Mouse (Mus musculus) neural tube, embryonic 15.5 days (tissue): Measurements from ENCODE around the gene Fam227a. TPM values are rescaled to one million over a fixed set of nuclear protein-coding genes. Genes with fewer than 3 reads are reported as not detected.
A peak's percentile ranks its signal among the peaks of the same experiment; 100 is the strongest.
"Not testable (repeated sequence)": the region's sequence is repeated elsewhere in the genome, so short reads cannot be mapped to it uniquely, and the experiment has no call there.

Source experiments
- ATAC-seq: fragments of 200-750 bp; cut with Nextera tagmentation; 2 replicates; pipeline ENCODE4 v1.8.0; 2017; ENCODE audit warnings: mild to moderate bottlenecking, moderate TSS enrichment, moderate library complexity; ENCODE audit not compliant: low FRiP score
- H3K27ac ChIP-seq: fragments of 300-500 bp; sonication (generic); replicated peaks from 2 replicates; pipeline ENCODE4 v1.5.1; 2015; ENCODE audit warnings: mild to moderate bottlenecking, inconsistent platforms
- H3K27me3 ChIP-seq: fragments of 300-500 bp; sonication (generic); replicated peaks from 2 replicates; pipeline ENCODE4 v1.6.1; 2015; ENCODE audit warnings: inconsistent platforms
- H3K36me3 ChIP-seq: fragments of 300-500 bp; sonication (generic); 2 replicates; pipeline ENCODE4 v1.6.1; 2015; ENCODE audit warnings: inconsistent platforms
- H3K4me1 ChIP-seq: fragments of 300-500 bp; sonication (generic); 2 replicates; pipeline ENCODE4 v1.6.1; 2015; ENCODE audit warnings: inconsistent platforms
- H3K4me2 ChIP-seq: fragments of 300-500 bp; sonication (generic); 2 replicates; pipeline ENCODE4 v1.6.1; 2015; ENCODE audit warnings: inconsistent platforms, mild to moderate bottlenecking, moderate library complexity
- H3K4me3 ChIP-seq: fragments of 300-500 bp; sonication (generic); replicated peaks from 2 replicates; pipeline ENCODE4 v1.5.1; 2015; ENCODE audit warnings: mild to moderate bottlenecking, inconsistent platforms
- H3K9ac ChIP-seq: fragments of 300-500 bp; sonication (generic); replicated peaks from 2 replicates; pipeline ENCODE4 v1.6.1; 2015; ENCODE audit warnings: mild to moderate bottlenecking, inconsistent platforms
- H3K9me3 ChIP-seq: fragments of 300-500 bp; sonication (generic); replicated peaks from 2 replicates; pipeline ENCODE4 v1.6.1; 2016; ENCODE audit warnings: inconsistent platforms
- WGBS: fragments of 180-500 bp; shearing (Covaris S2); methylation state at CpG from one replicate; pipeline ENCODE4 v1.1.7; 2015; ENCODE audit warnings: mixed read lengths; 5-methylcytosine and 5-hydroxymethylcytosine counted together
- polyA plus RNA-seq: library from polyadenylated mRNA; unstranded; fragments of >200 nt; fragmentation: Nextera tagmentation; extraction: Ambion mirVana; gene quantifications from 2 replicates; pipeline ENCODE4 v1.2.1, GENCODE M21; 2015

The Fam227a gene
- polyA plus RNA-seq, 1 experiment from 2014 or later: 3.7 TPM

- Histone ChIP-seq H3K36me3 (peaks cover under 1% of the 10 kb centered on the region; the same call in 1 of the 2 replicates), H3K4me2 (no peak overlapping the region), H3K27ac (no peak overlapping the region), H3K27me3 (no peaks in the 10 kb centered on the region), H3K4me1 (peaks cover 54% of the 10 kb centered on the region), H3K9ac (no peak overlapping the region), H3K4me3 (no peak overlapping the region), H3K9me3 (no peaks in the 10 kb centered on the region)
- ATAC-seq: no peak
- 93% methylated on average over 4 of the region's 4 CpGs for WGBS
These were observed 23.2 kb upstream of the Fam227a start for GRCm38 (mm10) chr15:79681973-79682372.

GRCm38 (mm10) chr15:79677936-79678335 lies 19.2 kb upstream of the Fam227a start:
- H3K27me3 ChIP-seq: no peaks in the 10 kb centered on the region
- no peak overlapping the region for H3K4me2 ChIP-seq
- ATAC-seq: no peak
- H3K4me1 ChIP-seq: peaks cover 17% of the 10 kb centered on the region
- 79% methylated on average over 2 of the region's 2 CpGs for whole genome bisulfite sequencing
- H3K9ac ChIP-seq: no peak overlapping the region
- no peak overlapping the region for H3K27ac ChIP-seq
- H3K36me3 ChIP-seq: peaks cover 38% of the 10 kb centered on the region
- no peaks in the 10 kb centered on the region for H3K9me3 ChIP-seq
- H3K4me3 ChIP-seq: no peak overlapping the region

GRCm38 (mm10) chr15:79671828-79672348 lies 13.1 kb upstream of the Fam227a start:
- not testable (repeated sequence) for H3K4me1 ChIP-seq, H3K27me3 ChIP-seq, H3K9me3 ChIP-seq, ATAC-seq, H3K27ac ChIP-seq, H3K9ac ChIP-seq
- peak overlapping the region; percentile 76 for H3K4me2 ChIP-seq
- peaks cover 56% of the 10 kb centered on the region for H3K36me3 ChIP-seq
- peak overlapping the region; percentile 86 for H3K4me3 ChIP-seq
- WGBS: 84% methylated on average over 11 of the region's 11 CpGs

GRCm38 (mm10) chr15:79670972-79671299 lies 12.2 kb upstream of the Fam227a start:
- ATAC-seq: peak; percentile 55
- peaks cover 56% of the 10 kb centered on the region for H3K36me3 ChIP-seq
- H3K27ac ChIP-seq: peak overlapping the region; percentile 64

GRCm38 (mm10) chr15:79670249-79670971 lies 11.7 kb upstream of the Fam227a start, which contains the start of gene Tomm22:
Gene Tomm22, plus strand, starts transcription at chr15:79670861.
- WGBS: 21% methylated on average over 33 of the region's 33 CpGs
- Histone ChIP-seq H3K4me3 (peak within 1 kb of the TSS; percentile 86), H3K36me3 (peaks cover 58% of the 10 kb centered on the region), H3K27me3 (no peaks in the 10 kb centered on the region), H3K4me1 (peaks cover 7% of the 10 kb centered on the region), H3K9me3 (no peaks in the 10 kb centered on the region), H3K9ac (peak within 1 kb of the TSS; percentile 77), H3K27ac (peak within 1 kb of the TSS; percentile 64), H3K4me2 (peak within 1 kb of the TSS; percentile 76)
- peak; percentile 94 for ATAC-seq

More at GRCm38 (mm10) chr15:79670972-79671299, 12.2 kb upstream of the Fam227a start:
- peak overlapping the region; percentile 77 for H3K9ac ChIP-seq
- H3K9me3 ChIP-seq: no peaks in the 10 kb centered on the region
- H3K27me3 ChIP-seq: no peaks in the 10 kb centered on the region
- H3K4me2 ChIP-seq: peak overlapping the region; percentile 76
- WGBS: under 1% methylated on average over 37 of the region's 37 CpGs
- H3K4me3 ChIP-seq: peak overlapping the region; percentile 86
- peaks cover 7% of the 10 kb centered on the region for H3K4me1 ChIP-seq

- no peak for ATAC-seq
- H3K9me3 ChIP-seq: no peaks in the 10 kb centered on the region
- H3K9ac ChIP-seq: no peak overlapping the region
- no peak overlapping the region for H3K27ac ChIP-seq
- peaks cover 49% of the 10 kb centered on the region for H3K36me3 ChIP-seq
- peaks cover 7% of the 10 kb centered on the region for H3K4me1 ChIP-seq
- H3K4me2 ChIP-seq: no peak overlapping the region
- no peaks in the 10 kb centered on the region for H3K27me3 ChIP-seq
- H3K4me3 ChIP-seq: no peak overlapping the region
- 77% methylated on average over 10 of the region's 10 CpGs for WGBS
These were observed 10.4 kb upstream of the Fam227a start for GRCm38 (mm10) chr15:79669195-79669594.

- peaks cover 47% of the 10 kb centered on the region for H3K36me3 ChIP-seq
- no peaks in the 10 kb centered on the region for H3K9me3 ChIP-seq
- H3K4me2 ChIP-seq: no peak overlapping the region
- no peak overlapping the region for H3K9ac ChIP-seq
- no peak overlapping the region for H3K27ac ChIP-seq
- H3K4me1 ChIP-seq: peaks cover 5% of the 10 kb centered on the region
- no peak overlapping the region for H3K4me3 ChIP-seq
- no peaks in the 10 kb centered on the region for H3K27me3 ChIP-seq
- 96% methylated on average over 8 of the region's 8 CpGs for WGBS
- no peak for ATAC-seq
These were observed 5.9 kb upstream of the Fam227a start for GRCm38 (mm10) chr15:79664666-79665065.

- Histone ChIP-seq H3K4me3 (no peak overlapping the region), H3K9ac (no peak overlapping the region), H3K27me3 (no peaks in the 10 kb centered on the region), H3K36me3 (peaks cover 34% of the 10 kb centered on the region), H3K4me2 (no peak overlapping the region), H3K27ac (no peak overlapping the region), H3K4me1 (peaks cover 12% of the 10 kb centered on the region), H3K9me3 (no peaks in the 10 kb centered on the region)
- no peak for ATAC-seq
- 77% methylated on average over 4 of the region's 4 CpGs for WGBS
These were observed 3.1 kb upstream of the Fam227a start for GRCm38 (mm10) chr15:79661852-79662251.

- no peaks in the 10 kb centered on the region for H3K9me3 ChIP-seq
- ATAC-seq: peak; percentile 22; the same call in 1 of the 2 replicates
- WGBS: 5% methylated on average over 16 of the region's 16 CpGs
- H3K4me2 ChIP-seq: peak overlapping the region; percentile 77
- peak overlapping the region; percentile 80 for H3K9ac ChIP-seq
- H3K4me3 ChIP-seq: peak overlapping the region; percentile 89
- no peaks in the 10 kb centered on the region for H3K27me3 ChIP-seq
- H3K27ac ChIP-seq: peak overlapping the region; percentile 98
- peaks cover 11% of the 10 kb centered on the region for H3K36me3 ChIP-seq
- H3K4me1 ChIP-seq: peaks cover 16% of the 10 kb centered on the region
These were observed 772 bp downstream of the Fam227a start for GRCm38 (mm10) chr15:79657837-79658530.

- 68% methylated on average over 14 of the region's 14 CpGs for WGBS
- Histone ChIP-seq H3K4me2 (no peak overlapping the region), H3K27ac (no peak overlapping the region), H3K27me3 (no peaks in the 10 kb centered on the region), H3K36me3 (no peaks in the 10 kb centered on the region; the same call in none of the 2 replicates), H3K4me1 (peaks cover 16% of the 10 kb centered on the region), H3K9me3 (no peaks in the 10 kb centered on the region), H3K4me3 (no peak overlapping the region), H3K9ac (no peak overlapping the region)
- no peak for ATAC-seq
These were observed 2.3 kb downstream of the Fam227a start for GRCm38 (mm10) chr15:79656451-79656850.

- H3K9ac ChIP-seq: no peak overlapping the region
- ATAC-seq: no peak
- WGBS: 78% methylated on average over 4 of the region's 4 CpGs
These were observed 7.3 kb downstream of the Fam227a start for GRCm38 (mm10) chr15:79651481-79651880.

GRCm38 (mm10) chr15:79650569-79650968 lies 8.2 kb downstream of the Fam227a start:
- peaks cover 28% of the 10 kb centered on the region for H3K36me3 ChIP-seq
- no peak for ATAC-seq

More at GRCm38 (mm10) chr15:79651481-79651880, 7.3 kb downstream of the Fam227a start:
- Histone ChIP-seq H3K9me3 (no peaks in the 10 kb centered on the region), H3K4me1 (peaks cover 1% of the 10 kb centered on the region; the same call in 1 of the 2 replicates), H3K4me2 (no peak overlapping the region), H3K36me3 (peaks cover 27% of the 10 kb centered on the region), H3K4me3 (no peak overlapping the region), H3K27me3 (no peaks in the 10 kb centered on the region), H3K27ac (no peak overlapping the region)

More at GRCm38 (mm10) chr15:79650569-79650968, 8.2 kb downstream of the Fam227a start:
- H3K9me3 ChIP-seq: no peaks in the 10 kb centered on the region
- H3K4me3 ChIP-seq: no peak overlapping the region
- no peak overlapping the region for H3K4me2 ChIP-seq
- no peaks in the 10 kb centered on the region for H3K4me1 ChIP-seq
- H3K9ac ChIP-seq: no peak overlapping the region
- H3K27me3 ChIP-seq: no peaks in the 10 kb centered on the region
- no peak overlapping the region for H3K27ac ChIP-seq
